Mouse (Mus musculus): Measurements from ENCODE around the gene Surf1. TPM values are rescaled to one million over a fixed set of nuclear protein-coding genes. Genes with fewer than 3 reads are reported as not detected.

Surf1 gene
- 72.0 and 74.2 TPM in 2 replicates for polyA plus RNA-seq (2014; fragmentation: Nextera tagmentation; extraction: Ambion mirVana)

GRCm38 (mm10) chr2:26915927-26916728 lies at the start of gene Surf1, which contains the start of gene Surf2:
Gene Surf1, minus strand, starts transcription at chr2:26916530.
Gene Surf2, plus strand, starts transcription at chr2:26916367.
- peak; percentile 88 for DNase-seq (ENCODE audit: low spot score)
- ATAC-seq, result peak; percentile 83
- H3K36me3 ChIP-seq (ENCODE audit: control insufficient read depth, insufficient read depth, low read length), result peaks cover 74% of the 10 kb centered on the region
- H3K27me3 ChIP-seq (replicated peaks; ENCODE audit: control insufficient read depth, insufficient read depth, low read length), result no peaks in the 10 kb centered on the region
- peak within 1 kb of the TSS; percentile 67 for H3K4me3 ChIP-seq (ENCODE audit: low read depth, low read length)
- H3K27ac ChIP-seq (ENCODE audit: low read depth, low read length), result peak within 1 kb of the TSS; percentile 67; the same call in 1 of the 2 replicates
- H3K9me3 ChIP-seq (replicated peaks; ENCODE audit: control insufficient read depth, low read length), result no peaks in the 10 kb centered on the region
- H3K4me2 ChIP-seq (ENCODE audit: low read length), result peak within 1 kb of the TSS; percentile 99
- peak within 1 kb of the TSS; percentile 83 for H3K9ac ChIP-seq (ENCODE audit: low read length)
- H3K4me1 ChIP-seq (ENCODE audit: control insufficient read depth, insufficient read depth, low read length), result peaks cover 28% of the 10 kb centered on the region
- WGBS, result 3% methylated on average over 47 of the region's 47 CpGs

- peaks cover 10% of the 10 kb centered on the region for H3K4me1 ChIP-seq (ENCODE audit: control insufficient read depth, insufficient read depth, low read length)
- no peak for ATAC-seq
These were observed 48.5 kb upstream of the Surf1 start for GRCm38 (mm10) chr2:26964724-26965370.

GRCm38 (mm10) chr2:26963923-26964723 lies 47.8 kb upstream of the Surf1 start, which contains the start of gene Rexo4:
Gene Rexo4, minus strand, starts transcription at chr2:26964386.
- peak within 1 kb of the TSS; percentile 97 for H3K27ac ChIP-seq (ENCODE audit: low read depth, low read length)
- peak within 1 kb of the TSS; percentile 88 for H3K9ac ChIP-seq (ENCODE audit: low read length)
- under 1% methylated on average over 50 of the region's 50 CpGs for WGBS
- H3K4me2 ChIP-seq (ENCODE audit: low read length), result peak within 1 kb of the TSS; percentile 80
- no peaks in the 10 kb centered on the region for H3K27me3 ChIP-seq (replicated peaks; ENCODE audit: control insufficient read depth, insufficient read depth, low read length)
- peaks cover 10% of the 10 kb centered on the region for H3K4me1 ChIP-seq (ENCODE audit: control insufficient read depth, insufficient read depth, low read length)
- peaks cover 22% of the 10 kb centered on the region for H3K36me3 ChIP-seq (ENCODE audit: control insufficient read depth, insufficient read depth, low read length)
- ATAC-seq (peak; percentile 97), DNase-seq (ENCODE audit: low spot score) (peak; percentile 98)
- peak within 1 kb of the TSS; percentile 67 for H3K4me3 ChIP-seq (ENCODE audit: low read depth, low read length)
- no peaks in the 10 kb centered on the region for H3K9me3 ChIP-seq (replicated peaks; ENCODE audit: control insufficient read depth, low read length)

More at GRCm38 (mm10) chr2:26964724-26965370, 48.5 kb upstream of the Surf1 start:
- Histone ChIP-seq H3K27me3 (replicated peaks; ENCODE audit: control insufficient read depth, insufficient read depth, low read length) (no peaks in the 10 kb centered on the region), H3K9ac (ENCODE audit: low read length) (peak overlapping the region; percentile 88), H3K9me3 (replicated peaks; ENCODE audit: control insufficient read depth, low read length) (no peaks in the 10 kb centered on the region), H3K27ac (ENCODE audit: low read depth, low read length) (peak overlapping the region; percentile 97), H3K4me2 (ENCODE audit: low read length) (peak overlapping the region; percentile 80), H3K4me3 (ENCODE audit: low read depth, low read length) (peak overlapping the region; percentile 67), H3K36me3 (ENCODE audit: control insufficient read depth, insufficient read depth, low read length) (peaks cover 17% of the 10 kb centered on the region)
- WGBS, result 16% methylated on average over 13 of the region's 14 CpGs
- DNase-seq (ENCODE audit: low spot score), result no peak

- Histone ChIP-seq H3K9ac (ENCODE audit: low read length) (0 out of 2 replicates have a peak overlapping the region, but pooled peaks have one; percentile 37), H3K9me3 (replicated peaks; ENCODE audit: control insufficient read depth, low read length) (no peaks in the 10 kb centered on the region), H3K27ac (ENCODE audit: low read depth, low read length) (no peak overlapping the region), H3K4me3 (ENCODE audit: low read depth, low read length) (no peak overlapping the region), H3K4me2 (ENCODE audit: low read length) (no peak overlapping the region), H3K4me1 (ENCODE audit: control insufficient read depth, insufficient read depth, low read length) (peaks cover 10% of the 10 kb centered on the region), H3K27me3 (replicated peaks; ENCODE audit: control insufficient read depth, insufficient read depth, low read length) (no peaks in the 10 kb centered on the region), H3K36me3 (ENCODE audit: control insufficient read depth, insufficient read depth, low read length) (peaks cover 53% of the 10 kb centered on the region)
- ATAC-seq, result no peak
- peak; percentile 6 for DNase-seq (ENCODE audit: low spot score)
- 77% methylated on average over 4 of the region's 4 CpGs for WGBS
These were observed 44.4 kb upstream of the Surf1 start for GRCm38 (mm10) chr2:26960756-26961155.

- ATAC-seq, result no peak
- H3K27ac ChIP-seq (ENCODE audit: low read depth, low read length), result no peak overlapping the region
- H3K4me2 ChIP-seq (ENCODE audit: low read length), result no peak overlapping the region
- DNase-seq (ENCODE audit: low spot score), result no peak
- H3K9me3 ChIP-seq (replicated peaks; ENCODE audit: control insufficient read depth, low read length), result no peaks in the 10 kb centered on the region
- no peaks in the 10 kb centered on the region for H3K4me1 ChIP-seq (ENCODE audit: control insufficient read depth, insufficient read depth, low read length)
- no peak overlapping the region for H3K4me3 ChIP-seq (ENCODE audit: low read depth, low read length)
- H3K27me3 ChIP-seq (replicated peaks; ENCODE audit: control insufficient read depth, insufficient read depth, low read length), result no peaks in the 10 kb centered on the region
- peaks cover 86% of the 10 kb centered on the region for H3K36me3 ChIP-seq (ENCODE audit: control insufficient read depth, insufficient read depth, low read length)
- no peak overlapping the region for H3K9ac ChIP-seq (ENCODE audit: low read length)
- whole genome bisulfite sequencing, result 88% methylated on average over 2 of the region's 2 CpGs
These were observed 41.1 kb upstream of the Surf1 start for GRCm38 (mm10) chr2:26957488-26957859.

GRCm38 (mm10) chr2:26956811-26957487 lies 40.6 kb upstream of the Surf1 start:
- Histone ChIP-seq H3K27me3 (replicated peaks; ENCODE audit: control insufficient read depth, insufficient read depth, low read length) (no peaks in the 10 kb centered on the region), H3K27ac (ENCODE audit: low read depth, low read length) (no peak overlapping the region), H3K9me3 (replicated peaks; ENCODE audit: control insufficient read depth, low read length) (no peaks in the 10 kb centered on the region), H3K9ac (ENCODE audit: low read length) (no peak overlapping the region), H3K36me3 (ENCODE audit: control insufficient read depth, insufficient read depth, low read length) (peaks cover 88% of the 10 kb centered on the region), H3K4me2 (ENCODE audit: low read length) (no peak overlapping the region), H3K4me1 (ENCODE audit: control insufficient read depth, insufficient read depth, low read length) (no peaks in the 10 kb centered on the region), H3K4me3 (ENCODE audit: low read depth, low read length) (no peak overlapping the region)
- ATAC-seq (no peak), DNase-seq (ENCODE audit: low spot score) (no peak)
- WGBS, result 97% methylated on average over 12 of the region's 12 CpGs

GRCm38 (mm10) chr2:26954735-26955395 lies 38.5 kb upstream of the Surf1 start:
- H3K27me3 ChIP-seq (replicated peaks; ENCODE audit: control insufficient read depth, insufficient read depth, low read length), result no peaks in the 10 kb centered on the region
- no peak overlapping the region for H3K4me3 ChIP-seq (ENCODE audit: low read depth, low read length)
- H3K27ac ChIP-seq (ENCODE audit: low read depth, low read length), result no peak overlapping the region
- H3K9me3 ChIP-seq (replicated peaks; ENCODE audit: control insufficient read depth, low read length), result no peaks in the 10 kb centered on the region
- DNase-seq (ENCODE audit: low spot score) (no peak), ATAC-seq (no peak)
- no peaks in the 10 kb centered on the region for H3K4me1 ChIP-seq (ENCODE audit: control insufficient read depth, insufficient read depth, low read length)
- 100% methylated on average over 2 of the region's 2 CpGs for WGBS
- peaks cover 84% of the 10 kb centered on the region for H3K36me3 ChIP-seq (ENCODE audit: control insufficient read depth, insufficient read depth, low read length)
- no peak overlapping the region for H3K9ac ChIP-seq (ENCODE audit: low read length)
- H3K4me2 ChIP-seq (ENCODE audit: low read length), result no peak overlapping the region

GRCm38 (mm10) chr2:26952866-26953265 lies 36.5 kb upstream of the Surf1 start:
- no peak for ATAC-seq
- WGBS, result 94% methylated on average over 8 of the region's 8 CpGs
- no peaks in the 10 kb centered on the region for H3K4me1 ChIP-seq (ENCODE audit: control insufficient read depth, insufficient read depth, low read length)

More at GRCm38 (mm10) chr2:26952866-26953265, 36.5 kb upstream of the Surf1 start:
- peaks cover 76% of the 10 kb centered on the region for H3K36me3 ChIP-seq (ENCODE audit: control insufficient read depth, insufficient read depth, low read length)
- no peak overlapping the region for H3K4me2 ChIP-seq (ENCODE audit: low read length)
- no peak for DNase-seq (ENCODE audit: low spot score)
- no peak overlapping the region for H3K4me3 ChIP-seq (ENCODE audit: low read depth, low read length)
- H3K27ac ChIP-seq (ENCODE audit: low read depth, low read length), result no peak overlapping the region
- H3K27me3 ChIP-seq (replicated peaks; ENCODE audit: control insufficient read depth, insufficient read depth, low read length), result no peaks in the 10 kb centered on the region
- no peak overlapping the region for H3K9ac ChIP-seq (ENCODE audit: low read length)
- no peaks in the 10 kb centered on the region for H3K9me3 ChIP-seq (replicated peaks; ENCODE audit: control insufficient read depth, low read length)

Measured in forebrain, embryonic 14.5 days (tissue).